Mouse (Mus musculus): ENCODE measurements at regions not wholly inside any gene's neighbourhood (a gene's known extent, or its start where the extent isn't known, plus 50 kb on each side); places are given as distances from the start of the nearest gene placed in this dataset.
A peak's percentile ranks its signal among the peaks of the same experiment; 100 is the strongest.

DNA sequence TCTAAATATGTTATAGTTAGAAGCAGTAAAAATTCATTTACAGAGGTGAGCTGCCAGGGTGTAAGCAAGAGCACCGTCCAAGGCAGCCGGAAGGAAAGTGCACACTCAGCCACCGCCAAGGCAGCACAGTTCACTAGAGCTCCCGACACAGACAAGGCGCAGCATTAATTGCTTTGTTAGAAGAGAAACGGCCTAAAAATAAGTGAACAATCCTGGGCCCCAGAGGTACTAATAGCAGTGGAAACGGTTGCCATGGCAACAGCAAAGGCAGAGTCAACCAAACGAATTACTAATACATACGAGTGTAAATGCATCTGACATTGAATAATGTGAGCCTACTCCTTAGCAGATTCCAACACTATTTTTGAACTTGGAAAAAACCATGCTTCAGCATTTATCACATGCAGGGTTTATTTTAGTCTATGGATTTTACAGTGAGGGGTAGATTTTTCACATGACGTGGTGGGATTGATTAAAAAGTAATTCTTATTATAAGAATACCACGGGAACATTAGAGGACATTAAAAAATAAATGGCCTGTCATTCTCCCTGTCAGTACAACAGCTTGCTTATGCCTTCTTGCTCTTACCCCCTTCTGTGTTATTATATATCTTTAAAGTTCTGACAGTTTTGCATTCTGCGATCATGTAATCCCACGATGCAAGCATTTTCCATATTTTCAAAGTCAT is 62.5 kb downstream of the Cavin4 start:
- DNase-seq (ENCODE audit: inconsistent age in 2 of 2, low spot score in 1 of 2), result no peak

DNA sequence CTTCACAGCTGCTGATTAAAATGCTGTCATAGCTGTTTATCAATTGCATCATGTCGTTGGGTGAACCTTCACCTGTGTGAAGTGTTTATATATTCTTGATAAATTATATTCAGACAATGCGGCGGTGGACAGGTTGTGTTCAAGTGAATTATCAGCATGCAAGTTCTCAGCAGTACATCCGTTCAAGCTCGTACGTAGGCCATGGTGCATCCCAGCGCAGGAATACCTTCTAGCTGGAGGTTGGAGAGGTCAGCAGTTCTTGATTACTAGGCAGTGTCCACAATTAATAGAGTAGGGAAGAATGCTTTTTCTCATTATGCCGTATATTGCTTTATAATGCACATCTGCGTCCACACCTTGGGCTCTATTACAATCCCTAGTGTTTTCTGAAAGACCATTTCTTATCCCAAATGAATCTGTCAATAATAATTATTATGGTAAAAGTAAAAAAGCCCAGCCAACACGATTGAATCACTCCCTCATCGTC is 63.1 kb downstream of the Cavin4 start:
- DNase-seq (ENCODE audit: inconsistent age in 2 of 2, low spot score in 1 of 2), result no peak

DNA sequence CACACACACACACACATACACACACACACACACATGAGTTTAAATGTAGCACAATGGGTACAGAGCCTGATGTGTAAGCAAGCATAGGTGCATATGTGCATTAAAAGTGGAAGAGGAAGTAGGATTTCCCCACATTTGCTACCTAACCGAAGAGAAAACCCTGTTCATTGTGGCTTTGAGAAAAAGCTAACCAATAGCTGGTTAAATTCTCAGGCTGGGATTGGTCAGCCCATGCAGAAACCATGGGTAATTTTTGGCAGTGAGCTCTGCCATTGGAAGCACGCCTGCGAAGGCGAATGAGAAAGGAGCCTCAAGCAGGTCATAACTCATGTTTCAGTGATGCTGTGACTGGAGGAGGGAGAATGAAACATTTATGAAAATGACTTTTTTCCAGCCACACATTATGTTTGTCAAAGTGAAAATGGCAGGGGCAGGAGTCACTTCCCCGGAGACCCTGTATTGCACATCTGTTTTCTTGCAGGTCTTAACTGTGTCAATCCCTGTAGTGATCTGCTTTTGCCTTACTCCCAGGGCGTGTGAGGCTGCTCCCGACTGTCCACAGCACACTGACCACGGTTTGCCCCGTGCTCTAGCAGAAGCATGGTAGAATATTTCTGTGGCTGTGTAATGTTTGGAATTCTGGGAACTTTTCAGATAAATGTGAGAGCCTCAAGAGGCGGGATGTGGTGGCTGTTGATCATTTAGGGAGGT is 71.7 kb downstream of the Cavin4 start:
- no peak for DNase-seq (ENCODE audit: inconsistent age in 2 of 2, low spot score in 1 of 2)

DNA sequence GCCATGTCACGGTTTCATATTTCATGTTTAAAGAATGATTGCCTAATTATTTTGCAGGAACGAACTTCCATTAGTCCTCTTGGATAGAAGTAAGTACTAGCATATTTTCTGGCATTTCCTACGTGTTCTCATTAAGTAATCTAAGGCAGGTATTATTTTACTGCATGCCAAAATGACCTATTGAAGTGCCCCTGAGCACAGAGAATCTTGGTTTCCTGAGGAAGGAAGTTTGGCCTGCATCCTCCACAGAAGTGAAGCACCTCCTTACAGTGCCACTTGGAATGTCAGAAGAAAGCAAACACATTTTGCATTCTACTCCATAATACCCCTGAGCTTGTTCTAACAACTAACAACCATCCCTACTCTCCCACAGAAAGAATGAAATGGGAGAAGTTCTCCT is 82.9 kb downstream of the Cavin4 start:
- no peak for DNase-seq (ENCODE audit: inconsistent age in 2 of 2, low spot score in 1 of 2)

DNA sequence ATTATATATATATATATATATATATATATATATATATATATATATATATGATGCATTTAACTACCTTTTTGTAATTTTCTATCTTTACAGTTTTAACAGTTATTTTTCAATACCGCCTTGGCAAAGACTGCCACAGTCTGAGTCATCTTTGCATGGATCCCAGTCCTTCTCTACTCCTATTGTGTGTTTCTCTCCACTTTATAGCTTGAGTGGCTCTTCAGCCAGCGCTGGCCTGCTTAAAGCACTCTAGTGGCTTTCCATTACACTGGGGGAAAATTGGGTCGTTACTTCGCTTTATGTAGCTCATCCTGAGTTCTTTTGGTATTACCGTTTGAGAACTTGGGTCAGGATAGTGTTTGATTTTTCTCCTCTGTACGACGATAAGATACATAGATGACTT is 86.3 kb downstream of the Cavin4 start:
- no peak for DNase-seq (ENCODE audit: inconsistent age in 2 of 2, low spot score in 1 of 2)

DNA sequence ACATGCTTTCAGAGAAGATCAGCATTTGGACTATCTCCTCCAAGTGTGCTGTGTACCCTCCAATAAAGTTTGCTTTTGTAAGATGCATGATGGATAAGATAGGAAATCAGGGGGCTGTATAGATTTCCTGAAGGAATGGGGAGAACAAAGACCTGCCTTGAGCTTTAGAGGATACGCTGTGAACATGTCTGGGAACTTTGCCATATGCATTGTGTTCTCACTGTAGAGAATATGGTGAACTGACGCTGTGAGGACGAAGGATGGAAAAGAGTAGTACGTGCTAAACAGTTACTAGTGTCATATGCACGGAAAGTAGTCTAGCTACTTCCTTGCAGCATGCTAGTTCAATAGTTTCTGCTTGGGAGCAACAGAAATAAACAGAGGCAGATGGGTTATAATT is 86.8 kb downstream of the Cavin4 start:
- no peak for DNase-seq (ENCODE audit: inconsistent age in 2 of 2, low spot score in 1 of 2)

DNA sequence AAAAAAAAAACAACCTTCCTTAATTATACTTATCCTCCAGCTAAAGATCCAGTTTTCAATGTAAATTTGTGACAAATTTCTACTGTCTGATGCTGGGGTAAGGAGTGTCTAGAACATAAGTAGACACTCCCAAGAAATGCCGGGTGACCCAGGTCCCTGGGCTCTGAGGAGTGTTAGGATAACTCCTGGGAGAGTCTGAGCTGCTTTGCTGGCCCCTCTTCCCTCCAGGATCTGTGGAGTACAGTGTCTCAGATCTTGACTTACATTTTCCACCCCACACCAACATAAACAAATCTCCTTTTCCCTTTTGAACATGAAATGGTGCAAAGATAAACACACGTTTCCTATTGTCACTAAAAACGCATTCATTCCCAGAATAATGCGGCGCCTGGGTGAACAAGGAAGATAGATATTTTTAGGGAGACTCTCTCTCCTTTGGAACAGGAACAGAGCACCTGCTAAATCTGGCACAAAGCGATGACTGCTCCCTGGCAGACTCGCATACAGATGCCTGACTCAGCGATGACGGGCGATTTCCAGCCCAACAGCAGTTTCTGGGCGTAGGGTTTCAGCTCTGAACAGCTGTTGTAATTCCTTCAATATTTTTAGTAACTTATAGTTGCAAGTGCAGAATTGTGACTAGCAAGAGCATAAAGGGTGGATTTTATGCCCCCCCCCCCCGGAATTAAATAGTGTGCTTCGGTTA is 91.3 kb downstream of the Cavin4 start:
- DNase-seq (ENCODE audit: inconsistent age in 2 of 2, low spot score in 1 of 2), result no peak

DNA sequence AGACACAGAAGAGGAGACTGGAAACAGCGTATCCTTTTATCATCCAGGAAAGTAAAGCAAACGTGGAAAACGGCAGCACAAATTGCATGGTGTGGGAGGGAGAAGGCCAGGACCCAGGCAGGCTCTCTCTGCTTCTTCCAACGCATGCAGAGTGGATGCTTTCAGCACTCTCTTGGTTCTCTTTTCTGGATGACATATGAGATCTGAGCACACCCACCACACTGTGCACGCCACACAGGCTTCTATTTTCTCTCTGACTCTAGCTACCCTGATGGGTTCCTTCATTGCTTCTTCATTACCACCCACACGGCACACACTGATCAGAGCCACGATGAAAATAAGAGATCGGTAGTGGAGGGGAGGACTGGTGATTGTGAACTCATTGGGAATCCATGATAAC is 97.3 kb downstream of the Cavin4 start:
- DNase-seq (ENCODE audit: inconsistent age in 2 of 2, low spot score in 1 of 2), result no peak

DNA sequence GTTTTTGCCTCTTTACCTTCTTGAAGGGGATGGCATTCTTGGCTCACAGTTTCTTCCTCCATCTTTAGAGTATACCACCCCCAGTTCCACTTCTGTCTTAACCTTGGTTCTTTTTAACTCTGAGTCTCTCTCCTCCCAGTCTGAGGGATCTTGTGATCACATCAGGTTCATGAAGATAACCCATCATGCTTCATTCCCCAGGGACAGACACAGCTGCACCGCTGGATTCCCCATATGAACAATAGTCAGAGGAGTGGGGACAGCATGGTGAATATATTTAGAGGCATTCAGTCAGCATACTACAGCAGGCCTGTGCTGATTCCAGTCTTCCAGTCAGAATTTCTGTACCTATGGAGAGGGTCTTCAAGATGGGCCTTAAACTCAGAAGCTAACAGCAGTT is 103.1 kb downstream of the Cavin4 start:
- no peak for DNase-seq (ENCODE audit: inconsistent age in 2 of 2, low spot score in 1 of 2)

DNA sequence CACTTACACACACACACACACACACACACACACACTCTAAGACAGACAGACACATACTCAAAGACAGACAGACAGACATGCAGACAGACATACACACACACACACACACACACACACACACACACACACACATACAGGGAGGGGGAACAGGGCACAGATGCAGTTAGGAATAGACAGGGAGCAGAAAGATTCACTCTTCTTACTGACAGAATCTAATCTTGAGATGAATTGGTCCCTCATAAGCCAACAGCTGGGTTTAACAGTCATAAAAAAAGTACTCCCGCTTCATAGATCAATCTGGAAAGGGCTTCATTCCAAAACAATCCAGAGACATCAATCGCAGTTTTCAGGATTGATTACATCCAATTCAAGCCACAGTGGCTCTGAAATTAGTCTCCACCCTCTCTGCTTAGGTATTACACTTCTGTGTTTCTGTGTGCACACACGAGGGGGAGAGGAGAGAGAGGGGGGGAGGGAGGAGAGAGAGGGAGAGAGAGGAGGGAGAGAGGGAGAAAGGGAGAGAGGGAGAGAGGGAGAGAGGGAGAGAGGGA is 107.2 kb downstream of the Cavin4 start:
- DNase-seq (ENCODE audit: inconsistent age in 2 of 2, low spot score in 1 of 2), result no peak

DNA sequence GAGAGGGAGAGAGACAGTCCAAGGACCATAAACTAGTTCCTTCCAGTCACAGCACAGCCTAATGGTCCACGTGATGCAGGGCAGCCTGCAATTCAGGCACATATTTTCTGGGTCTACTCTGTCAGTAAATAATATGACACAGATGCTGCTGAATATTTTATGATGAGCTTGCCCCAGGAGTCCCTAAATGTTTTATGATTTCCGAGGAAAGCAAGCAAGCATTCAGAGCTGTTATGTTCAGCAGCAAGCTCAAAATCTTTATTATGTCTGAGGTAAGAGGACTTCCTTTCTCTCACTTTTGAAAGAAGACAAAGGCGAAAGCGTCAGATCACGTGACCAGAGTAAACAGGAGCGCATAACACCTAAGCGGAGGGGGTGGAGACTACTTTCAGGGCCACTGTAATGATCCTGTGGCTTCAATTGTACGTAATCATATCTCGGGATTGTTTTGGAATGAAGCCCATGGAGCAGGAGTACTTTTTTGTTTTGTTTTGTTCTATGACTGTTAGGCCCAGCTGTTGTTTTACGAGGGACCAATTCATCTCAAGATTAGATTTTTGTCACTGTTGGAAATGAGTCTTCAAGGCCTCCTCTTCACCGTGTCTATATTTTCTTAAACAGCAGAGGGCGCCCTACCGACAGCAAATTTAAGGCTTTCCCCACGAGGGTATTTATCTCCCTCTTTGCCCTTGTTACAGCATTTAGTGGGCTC is 107.8 kb downstream of the Cavin4 start:
- peak in 1 of 2 experiments; percentile 66 for DNase-seq (ENCODE audit: inconsistent age in 2 of 2, low spot score in 1 of 2)

DNA sequence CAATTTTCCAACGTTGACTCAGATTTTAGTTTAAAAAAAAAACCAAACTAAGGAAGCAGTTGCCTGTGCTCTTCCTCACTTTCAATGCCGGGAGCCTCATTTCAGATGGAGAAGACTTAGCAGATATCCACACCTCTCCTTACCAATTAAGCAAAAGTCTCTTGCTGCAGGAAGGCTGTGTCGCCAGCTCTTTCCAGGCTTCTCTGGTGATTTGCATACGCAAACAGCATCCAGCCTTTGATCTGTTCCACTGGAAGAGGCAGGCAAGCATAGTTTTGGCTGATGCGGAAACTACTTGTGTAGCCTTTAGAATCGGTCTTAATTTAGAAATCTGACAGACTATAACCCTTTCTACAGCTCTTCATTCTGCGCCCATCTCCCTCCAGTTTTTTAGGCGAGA is 108.5 kb downstream of the Cavin4 start:
- DNase-seq (ENCODE audit: inconsistent age in 2 of 2, low spot score in 1 of 2), result no peak

DNA sequence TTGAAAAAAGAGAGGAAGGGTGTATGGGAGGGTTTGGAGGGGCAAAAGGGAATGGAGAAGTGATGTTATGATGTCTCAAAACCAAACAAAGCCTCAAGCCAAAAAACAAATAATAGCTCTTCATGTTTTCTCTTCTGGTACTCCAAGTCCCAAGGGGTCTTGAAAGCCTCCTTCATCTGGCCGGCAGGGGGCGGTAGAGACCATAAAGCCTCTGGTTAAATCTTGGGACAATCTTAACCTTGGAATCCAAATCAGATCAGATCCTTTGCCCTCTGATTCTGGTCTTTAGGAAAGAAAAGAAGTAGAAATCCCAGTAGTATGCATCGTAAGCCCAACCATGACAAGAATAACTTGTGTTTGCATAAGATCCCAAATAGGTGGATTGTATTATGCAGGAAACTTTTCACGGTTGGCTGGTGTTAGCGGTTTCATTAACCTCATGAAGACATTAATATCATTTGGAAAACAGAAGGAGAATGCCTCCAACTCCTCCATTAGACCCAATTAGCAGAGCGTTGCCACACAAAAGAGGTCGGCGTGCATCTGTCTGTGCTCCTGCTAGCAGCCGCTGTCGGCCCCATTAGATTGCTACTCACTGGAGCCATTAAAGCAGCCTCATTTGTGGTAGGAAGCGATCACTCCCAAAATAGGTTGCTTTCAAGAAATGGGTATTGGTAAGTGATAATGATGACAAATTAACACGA is 116.0 kb downstream of the Cavin4 start:
- DNase-seq (ENCODE audit: inconsistent age in 2 of 2, low spot score in 1 of 2), result peak; percentile 41 to 84

DNA sequence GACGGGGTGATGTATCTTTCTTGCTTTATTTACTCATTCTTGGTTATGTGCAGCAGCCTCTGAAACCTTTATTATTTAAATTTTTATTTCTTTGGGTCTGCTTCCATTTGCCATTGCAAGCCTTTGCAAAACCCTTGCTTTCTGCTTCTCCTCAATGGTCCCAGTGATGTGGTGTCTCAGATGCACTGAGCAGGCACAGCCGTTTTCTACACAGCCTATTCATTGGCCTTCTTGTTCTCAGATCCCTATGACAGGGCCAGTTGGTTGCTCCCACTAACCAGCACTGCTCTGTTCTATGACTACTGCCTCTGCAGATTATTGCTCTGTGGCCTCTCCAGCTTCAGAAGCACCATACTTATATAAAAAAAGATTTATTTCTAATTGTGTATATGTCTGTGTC is 116.6 kb downstream of the Cavin4 start:
- no peak for DNase-seq (ENCODE audit: inconsistent age in 2 of 2, low spot score in 1 of 2)

DNA sequence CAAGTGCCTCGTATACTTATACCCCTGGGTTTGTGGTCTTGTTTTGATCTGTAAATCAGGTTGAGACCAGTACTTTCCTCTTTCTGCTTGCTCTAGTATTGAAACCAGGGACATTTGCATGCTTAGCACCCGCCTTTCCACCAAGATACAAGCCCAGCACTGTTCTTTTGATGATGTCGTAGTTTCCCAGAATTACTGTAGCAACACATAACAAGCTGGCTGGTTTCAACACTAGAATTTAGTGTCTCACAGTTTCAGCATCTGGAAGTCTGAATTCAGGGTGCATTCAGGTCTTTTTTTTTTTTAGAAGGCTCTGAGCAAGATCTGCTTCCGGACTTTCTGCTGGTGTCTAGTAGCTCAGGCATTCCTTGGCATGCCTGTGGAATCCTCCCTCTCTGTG is 117.8 kb downstream of the Cavin4 start:
- DNase-seq (ENCODE audit: inconsistent age in 2 of 2, low spot score in 1 of 2), result no peak

DNA sequence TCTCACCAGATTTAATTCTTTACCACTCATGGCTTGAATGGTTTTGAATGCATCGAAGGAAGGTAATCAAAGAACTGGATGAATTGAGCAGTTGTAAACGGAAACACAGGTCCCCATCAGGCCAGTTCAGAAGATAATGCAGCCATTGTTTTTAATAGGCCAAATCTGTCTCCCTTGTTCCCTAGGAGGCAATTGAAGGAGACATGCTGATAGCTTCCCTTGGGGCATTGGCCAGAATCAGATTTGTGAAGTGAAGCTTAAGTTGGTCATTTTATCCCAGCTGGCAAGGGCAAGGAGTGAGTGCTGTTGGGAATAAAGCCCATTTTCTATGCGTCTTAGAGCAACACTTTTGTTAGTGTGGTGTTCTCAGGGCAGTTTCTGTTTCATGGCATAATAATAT is 119.4 kb downstream of the Cavin4 start:
- no peak for DNase-seq (ENCODE audit: inconsistent age in 2 of 2, low spot score in 1 of 2)

DNA sequence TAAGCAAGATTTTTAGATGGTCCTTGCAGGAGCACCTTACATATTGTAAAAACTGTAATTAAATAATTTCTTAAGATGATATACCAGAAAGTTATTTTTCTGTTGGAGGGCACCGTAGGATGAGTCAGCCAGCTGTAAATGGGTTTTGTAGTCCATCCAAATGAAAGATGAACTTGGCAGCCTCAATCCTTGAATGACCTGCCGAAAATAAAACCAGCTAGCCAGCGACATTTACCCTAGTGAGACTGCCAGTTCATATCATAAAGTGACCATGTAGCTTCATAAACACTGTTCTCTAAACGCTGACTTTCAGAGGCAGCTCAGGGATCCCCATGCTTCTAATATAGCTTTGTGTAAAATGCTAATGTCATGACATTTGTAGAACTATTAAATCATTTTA is 127.8 kb downstream of the Cavin4 start:
- no peak for DNase-seq (ENCODE audit: inconsistent age in 2 of 2, low spot score in 1 of 2)

DNA sequence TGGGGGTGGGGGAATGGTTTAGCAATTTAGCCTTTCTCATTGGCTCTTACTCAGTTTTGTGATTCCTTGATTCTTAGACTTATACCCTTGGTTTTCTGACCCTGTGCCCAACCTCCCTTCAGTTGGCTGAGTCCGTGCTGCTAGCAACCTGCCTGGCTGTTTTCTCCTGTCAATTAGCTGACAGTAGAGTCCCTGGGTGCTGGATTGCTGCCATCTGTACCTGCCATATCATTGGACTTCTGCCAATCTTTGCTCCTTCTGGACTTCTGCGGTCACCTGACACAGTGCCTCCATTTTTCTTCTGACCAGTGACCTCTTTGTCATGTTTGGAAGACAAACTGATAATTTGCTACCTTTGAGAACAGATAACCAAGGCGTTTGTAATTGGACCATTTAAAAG is 140.5 kb downstream of the Cavin4 start:
- no peak for DNase-seq (ENCODE audit: inconsistent age in 2 of 2, low spot score in 1 of 2)

DNA sequence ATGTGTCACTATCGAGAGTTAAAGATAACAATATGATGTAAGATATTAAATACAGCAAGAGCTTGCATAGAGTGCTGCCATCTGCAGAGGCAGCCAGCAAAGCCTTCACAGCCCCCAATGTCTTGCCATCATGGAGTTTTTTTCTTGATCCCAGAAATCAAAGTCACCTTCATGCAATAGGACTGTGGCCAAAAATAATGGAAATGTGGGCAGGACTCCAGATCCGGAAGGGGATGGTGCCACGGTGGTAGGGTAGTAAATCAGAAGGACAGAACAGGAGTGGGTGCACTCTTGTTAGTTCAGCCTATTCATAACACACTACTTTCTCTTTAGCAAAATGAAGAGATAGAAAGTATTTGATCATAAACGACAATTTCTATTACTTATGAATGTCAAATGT is 145.3 kb downstream of the Cavin4 start:
- no peak for DNase-seq (ENCODE audit: inconsistent age in 2 of 2, low spot score in 1 of 2)

DNA sequence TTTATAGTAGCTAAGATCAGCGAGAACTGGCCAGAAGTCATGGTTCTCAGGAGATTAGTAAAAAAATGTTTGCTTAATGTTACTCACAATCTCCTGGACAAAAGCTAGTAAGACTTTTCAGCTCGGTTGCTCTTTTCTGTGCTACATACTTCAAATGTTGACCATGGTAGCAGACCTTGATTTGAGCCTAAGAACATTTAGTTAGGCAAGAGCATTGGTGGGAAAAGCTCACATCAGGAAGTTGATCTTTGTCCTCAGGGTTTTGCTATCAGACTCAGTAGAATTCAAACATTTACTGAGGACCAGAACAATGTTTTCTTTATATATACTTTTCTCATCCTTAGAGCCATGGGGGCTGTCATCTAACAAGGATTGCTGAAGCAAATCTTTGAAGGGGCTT is 170.4 kb downstream of the Cavin4 start:
- DNase-seq (ENCODE audit: inconsistent age in 2 of 2, low spot score in 1 of 2), result no peak

DNA sequence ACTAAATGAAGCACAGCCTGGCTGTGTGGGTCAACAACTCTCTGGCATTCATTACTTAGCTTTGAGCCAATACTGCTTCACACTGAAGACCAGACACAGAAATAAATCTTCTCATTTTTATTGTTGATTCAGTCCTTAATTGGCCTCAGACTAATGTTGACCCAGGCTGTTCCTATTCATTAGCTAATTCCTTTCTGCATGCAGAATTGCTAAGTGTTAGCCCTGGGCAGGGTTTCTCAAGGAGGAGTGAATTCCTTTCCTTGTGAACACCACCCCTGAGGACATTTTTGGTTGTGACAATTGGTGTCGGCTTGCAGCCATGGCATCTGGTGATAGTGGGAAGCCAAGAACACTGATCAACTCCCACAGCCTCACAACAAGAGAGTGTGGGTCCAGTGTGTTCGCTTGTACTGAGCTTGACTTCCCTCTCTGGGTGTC is 179.5 kb downstream of the Cavin4 start:
- no peak for DNase-seq (ENCODE audit: inconsistent age in 2 of 2, low spot score in 1 of 2)
